Mouse (Mus musculus) gastrocnemius, postnatal 4 days (tissue): ENCODE measurements around the gene Fam71a. TPM values are rescaled to one million over a fixed set of nuclear protein-coding genes. Genes with fewer than 3 reads are reported as not detected.

ENCODE experiments used
- DNase-seq, 2 experiments: peaks; one replicate each; pipeline ENCODE4 v3.0.0; 2021 to 2022; ENCODE audit warnings: low spot score in 2 of 2, mixed read lengths in 2 of 2
- total RNA-seq, 2 experiments: library from RNA; stranded (reverse); gene quantifications; 2 replicates each; pipeline ENCODE4 v1.2.3; 2021

Gene Fam71a
- total RNA-seq, 2 experiments from 2014 or later: not detected

DNA sequence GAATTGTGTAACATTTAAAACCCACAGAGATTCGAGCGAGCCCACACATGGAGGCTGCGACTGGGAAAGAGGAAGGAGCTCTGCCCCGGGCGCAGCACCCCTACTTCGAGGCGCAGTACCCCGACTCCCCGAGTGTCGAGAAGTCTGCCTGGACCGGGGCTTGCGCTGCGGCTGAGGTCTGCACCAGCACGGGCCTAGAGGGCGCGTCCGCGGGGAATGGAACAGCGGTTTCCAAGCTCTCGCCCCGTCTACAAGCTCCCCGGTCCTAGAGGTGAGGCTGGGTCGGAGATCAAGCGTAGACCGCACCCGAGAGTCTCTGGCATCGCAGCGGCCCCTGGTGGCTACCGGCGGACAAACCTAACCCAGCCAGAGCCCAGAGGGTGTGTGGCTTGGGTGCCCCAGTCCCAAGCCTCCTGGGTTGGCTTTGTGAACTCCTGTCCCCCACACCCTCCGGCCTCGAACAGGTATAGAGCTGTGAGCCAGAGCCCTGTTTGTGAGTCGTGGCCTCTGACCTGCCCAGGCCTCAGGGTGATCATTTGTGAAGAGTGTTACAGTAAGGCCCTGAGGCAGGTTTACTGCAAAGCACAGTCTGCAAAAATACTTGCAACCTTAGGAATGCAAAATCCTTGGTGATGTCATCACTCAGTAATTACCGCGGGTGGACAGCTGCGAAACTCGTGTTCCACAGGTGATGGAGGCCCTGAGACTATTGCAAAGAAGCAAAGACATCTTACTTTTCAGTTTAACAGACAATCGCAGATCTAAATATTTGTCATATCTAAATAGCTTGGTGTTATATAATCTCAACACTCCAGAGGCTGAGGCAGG is 38.6 kb downstream of the Fam71a start:
- DNase-seq: peak; percentile 66

DNA sequence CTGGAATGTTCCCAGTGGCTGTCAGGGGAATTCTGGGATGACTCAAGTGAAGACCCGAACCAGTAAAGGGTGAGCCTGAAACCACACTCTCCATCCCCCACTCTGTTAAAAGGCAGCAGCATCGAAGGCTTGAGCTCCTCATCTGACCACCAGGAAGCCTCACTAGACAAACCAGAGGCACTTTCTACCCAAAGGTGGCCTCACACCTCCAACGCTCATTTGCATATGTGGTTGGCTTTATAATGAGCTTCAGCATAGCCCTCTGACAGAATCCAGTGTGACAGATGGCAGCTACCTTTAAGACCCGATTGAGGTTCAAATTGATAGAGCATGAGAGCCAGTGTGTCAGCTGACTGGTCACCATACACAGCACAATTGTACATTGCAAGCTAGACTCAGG is 40.3 kb downstream of the Fam71a start:
- no peak for DNase-seq

DNA sequence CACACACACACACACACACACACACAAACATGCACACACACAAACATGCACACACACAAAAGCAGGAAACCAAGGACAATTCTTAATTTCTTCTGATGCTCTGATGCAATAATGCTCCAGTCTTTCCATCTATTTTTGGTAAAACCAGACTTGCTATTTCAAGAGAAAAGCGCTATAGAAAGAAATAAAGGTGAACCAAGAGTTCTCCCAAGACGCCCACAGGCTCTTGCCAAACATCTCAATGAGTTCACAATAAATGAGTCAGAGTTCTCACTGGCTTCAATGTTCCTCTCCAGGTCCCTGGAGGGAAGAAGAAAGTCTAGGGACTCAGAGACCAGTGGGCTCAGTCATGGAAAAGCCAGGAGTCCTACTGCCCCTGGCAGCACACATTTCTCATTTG is 40.9 kb downstream of the Fam71a start:
- no peak for DNase-seq

DNA sequence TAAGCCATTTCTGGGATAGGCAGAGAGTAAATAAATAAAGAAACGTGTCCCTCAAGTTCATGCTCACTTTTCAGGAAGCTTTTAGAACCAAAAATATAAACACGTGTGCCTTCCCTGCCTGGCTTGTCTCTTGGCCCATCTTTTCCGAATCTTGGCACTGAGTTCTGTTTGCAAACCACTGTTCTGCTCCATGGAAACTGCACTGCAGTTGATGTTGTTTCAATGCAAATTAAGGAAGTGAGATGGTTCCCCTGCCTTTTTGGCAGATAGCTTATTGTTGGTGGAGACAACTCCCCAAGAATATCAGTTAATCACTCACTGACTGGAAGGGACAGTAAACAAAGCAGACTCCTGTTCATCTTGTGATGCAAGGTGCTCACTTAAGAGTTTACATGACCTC is 41.9 kb downstream of the Fam71a start:
- DNase-seq: no peak

DNA sequence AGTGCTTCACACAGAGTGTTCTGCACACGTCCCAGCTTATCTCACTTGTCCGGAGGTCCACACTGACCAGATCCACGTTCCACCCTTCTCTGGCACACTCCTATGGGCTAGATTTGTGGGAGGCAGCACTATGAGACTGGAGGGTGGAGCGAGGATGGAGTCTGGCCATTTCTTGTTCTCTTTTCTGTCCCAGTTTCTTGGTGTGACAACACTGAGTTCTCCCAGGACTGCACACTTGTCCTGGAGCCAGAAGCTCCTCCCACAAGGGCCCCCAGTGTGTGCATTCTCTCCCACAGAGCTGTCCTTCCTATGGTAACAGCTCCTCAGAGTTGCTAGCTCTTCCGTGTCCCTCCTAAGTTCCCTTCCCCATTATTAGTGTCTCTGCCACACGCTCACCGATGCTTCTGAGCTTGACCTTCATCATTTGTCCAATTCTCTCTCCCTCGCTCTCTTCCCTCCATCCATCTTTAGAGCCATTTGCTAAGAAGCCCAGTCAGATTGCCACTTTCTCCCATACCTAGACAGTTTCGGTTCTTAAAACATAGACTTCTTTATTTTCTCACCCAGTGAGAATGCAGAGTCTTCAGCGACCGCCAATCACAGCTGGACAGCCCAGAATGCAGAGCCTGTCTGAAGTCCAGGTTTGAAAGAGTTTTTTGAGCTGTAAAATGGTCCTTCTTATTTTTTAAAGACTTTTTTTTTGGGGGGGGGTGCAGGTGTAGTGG is 48.9 kb downstream of the Fam71a start:
- no peak for DNase-seq

DNA sequence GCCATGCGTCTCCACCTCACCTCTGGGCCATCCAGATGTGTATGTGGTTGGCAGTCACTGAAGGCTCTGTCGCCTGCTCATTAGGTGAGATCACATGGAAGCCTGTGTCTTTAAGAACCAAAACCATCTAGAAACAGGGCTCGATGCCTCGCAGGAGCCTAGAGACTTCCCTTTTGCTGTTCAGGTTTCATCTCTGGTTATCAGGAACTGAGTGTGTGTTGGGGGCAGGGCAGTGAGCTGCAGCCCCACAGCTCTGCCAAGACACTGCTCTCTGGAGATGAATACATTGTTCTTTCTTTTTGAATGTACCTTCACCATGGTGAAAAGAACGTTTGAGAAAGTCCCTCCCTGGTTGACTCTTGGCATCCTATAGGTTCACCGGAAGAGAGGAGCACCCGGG is 49.7 kb downstream of the Fam71a start:
- DNase-seq: no peak

Other genes with a start within 250 kb of the Fam71a start
- gene Angel2, start 239.7 kb downstream of the Fam71a start, total RNA-seq: 10 to 100 TPM; 30.0 to 41.6 TPM
- 10 to 100 TPM; 41.2 to 43.6 TPM for gene Vash2, start 185.5 kb downstream of the Fam71a start, total RNA-seq
- gene Flvcr1, start 138.7 kb downstream of the Fam71a start, total RNA-seq: 10 to 100 TPM in 1 of 2 experiments, 1 to 10 TPM in 1; 9.2 to 11.7 TPM
- not detected for gene Spata45, start 128.2 kb downstream of the Fam71a start, total RNA-seq
- gene Tatdn3, start 101.9 kb downstream of the Fam71a start, total RNA-seq: 10 to 100 TPM; 21.4 to 23.1 TPM
- gene Nsl1, start 101.8 kb downstream of the Fam71a start, total RNA-seq: 1 to 10 TPM; 3.9 to 4.5 TPM
- gene Batf3, start 67.0 kb downstream of the Fam71a start, total RNA-seq: 1 to 10 TPM in 1 of 2 experiments, under 1 TPM in 1; 0.47 to 2.7 TPM
- gene Atf3, start 53.2 kb upstream of the Fam71a start, total RNA-seq: 10 to 100 TPM in 1 of 2 experiments, 1 to 10 TPM in 1; 9.7 to 13.9 TPM
- gene Nenf, start 153.4 kb upstream of the Fam71a start, total RNA-seq: 10 to 100 TPM; 94.5 to 94.7 TPM
- gene Tmem206, start 161.1 kb upstream of the Fam71a start, total RNA-seq: 1 to 10 TPM; 4.6 to 6.3 TPM
- gene Ppp2r5a, start 238.5 kb upstream of the Fam71a start, total RNA-seq: 10 to 100 TPM; 57.9 to 66.5 TPM